Mouse (Mus musculus) erythroblast, embryonic 14.5 days (primary cell): ENCODE data around the gene Neo1.

Experiments used
- GATA1 ChIP-seq: IDR thresholded peaks from 2 replicates; pipeline ENCODE4 v1.6.1; 2012; ENCODE audit warnings: low read length, inconsistent platforms, mixed read lengths
- TAL1 ChIP-seq: IDR thresholded peaks from 3 replicates; pipeline ENCODE4 v1.6.1; 2012; ENCODE audit warnings: low read length, inconsistent platforms, mixed read lengths

DNA sequence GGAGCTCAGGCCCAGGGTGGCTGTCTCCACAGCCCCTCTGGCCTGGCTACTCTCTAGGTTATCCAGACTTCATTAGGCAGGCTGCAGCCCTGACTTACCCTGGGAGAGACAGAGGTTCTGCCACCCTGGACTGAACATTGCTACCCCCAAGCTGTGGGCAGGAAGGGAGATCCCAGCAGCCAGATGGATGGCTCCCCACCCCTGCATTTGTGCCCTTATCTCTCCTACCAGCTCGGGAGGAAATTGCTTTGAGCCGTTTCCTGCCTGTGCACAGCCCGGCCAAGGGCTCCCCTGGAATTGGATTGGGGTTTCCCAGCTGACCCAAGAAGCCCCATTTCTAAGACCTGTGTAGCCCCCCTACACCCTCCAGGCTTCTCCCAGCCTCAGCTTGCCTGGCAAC lies 189.2 kb downstream of the Neo1 start:
- TF ChIP-seq GATA1 = no peak
- TF ChIP-seq TAL1 = no peak
